Mouse (Mus musculus) midbrain, embryonic 11.5 days (tissue): ENCODE results near the gene Bhlhe40. TPM values are rescaled to one million over a fixed set of nuclear protein-coding genes. Genes with fewer than 3 reads are reported as not detected.

Experiments used
- ATAC-seq: fragments of 200-750 bp; cut with Nextera tagmentation; 2 replicates; pipeline ENCODE4 v1.8.0; 2017; ENCODE audit warnings: moderate TSS enrichment, moderate library complexity; ENCODE audit not compliant: low FRiP score
- DNase-seq: peaks from one replicate; pipeline ENCODE4 v3.0.0; 2015; ENCODE audit warnings: low spot score; ENCODE audit errors: missing footprints
- H3K27ac ChIP-seq: fragments of 300-500 bp; sonication (generic); 2 replicates; pipeline ENCODE4 v1.5.1; 2014; ENCODE audit warnings: low read depth, low read length
- H3K27me3 ChIP-seq: fragments of 300-500 bp; sonication (generic); 2 replicates; pipeline ENCODE4 v1.6.1; 2014; ENCODE audit warnings: mild to moderate bottlenecking, low read length, moderate library complexity, mixed read lengths; ENCODE audit not compliant: control insufficient read depth, insufficient read depth
- H3K36me3 ChIP-seq: fragments of 300-500 bp; sonication (generic); 2 replicates; pipeline ENCODE4 v1.6.1; 2014; ENCODE audit warnings: mild to moderate bottlenecking, low read length, moderate library complexity, mixed read lengths; ENCODE audit not compliant: control insufficient read depth, insufficient read depth
- H3K4me1 ChIP-seq: fragments of 300-500 bp; sonication (generic); 2 replicates; pipeline ENCODE4 v1.6.1; 2014; ENCODE audit warnings: low read length; ENCODE audit not compliant: control insufficient read depth, insufficient read depth
- H3K4me2 ChIP-seq: fragments of 300-500 bp; sonication (generic); 2 replicates; pipeline ENCODE4 v1.6.1; 2014; ENCODE audit warnings: mild to moderate bottlenecking, moderate library complexity
- H3K4me3 ChIP-seq: fragments of 300-500 bp; sonication (generic); 2 replicates; pipeline ENCODE4 v1.5.1; 2014; ENCODE audit warnings: low read depth, low read length
- H3K9ac ChIP-seq: fragments of 300-500 bp; sonication (generic); 2 replicates; pipeline ENCODE4 v1.6.1; 2014; ENCODE audit warnings: low read length
- H3K9me3 ChIP-seq: fragments of 300-500 bp; sonication (generic); 2 replicates; pipeline ENCODE4 v1.6.1; 2016; ENCODE audit warnings: low read length; ENCODE audit not compliant: control insufficient read depth
- whole genome bisulfite sequencing: fragments of 180-500 bp; shearing (Covaris S2); extraction: QIAGEN DNeasy Blood & Tissue Kit; methylation state at CpG from one replicate; pipeline ENCODE4 v1.1.7; 2014; 5-methylcytosine and 5-hydroxymethylcytosine counted together
- polyA plus RNA-seq: library from polyadenylated mRNA; unstranded; fragments of >200 nt; fragmentation: Nextera tagmentation; extraction: Ambion mirVana; gene quantifications from 2 replicates; pipeline ENCODE4 v1.2.1, GENCODE M21; 2014

Gene Bhlhe40
- polyA plus RNA-seq, 1 experiment from 2014 or later, result 1.7 TPM

DNA sequence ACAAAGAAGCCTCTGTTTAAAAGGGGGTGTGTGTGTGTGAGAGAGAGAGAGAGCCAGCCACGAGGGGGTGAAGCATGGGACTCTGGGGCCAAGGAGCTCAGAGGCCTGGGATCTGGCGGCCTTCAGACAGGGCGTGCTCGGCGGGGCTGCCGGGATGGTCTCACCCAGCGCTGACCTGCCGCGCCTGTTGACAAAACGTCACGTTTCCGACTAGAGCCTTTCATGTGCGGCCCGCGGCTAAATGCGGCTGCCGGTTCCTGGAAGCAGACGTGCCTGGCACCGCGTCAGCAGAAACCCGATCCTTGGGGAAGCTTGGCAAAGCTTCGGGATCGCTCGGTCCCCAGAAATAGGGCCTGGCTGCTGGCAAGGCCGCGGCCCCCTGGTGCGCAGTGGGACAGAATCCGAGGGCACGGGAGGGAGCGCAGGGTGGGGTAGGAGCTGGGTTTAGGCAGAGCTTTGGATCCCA lies 7.9 kb downstream of the Bhlhe40 start:
- H3K9me3 ChIP-seq, result no peaks in the 10 kb centered on the region
- ATAC-seq, result peak; percentile 87
- no peaks in the 10 kb centered on the region for H3K36me3 ChIP-seq
- no peak overlapping the region; the same call in 1 of the 2 replicates for H3K27ac ChIP-seq
- peaks cover 10% of the 10 kb centered on the region for H3K4me1 ChIP-seq
- peak; percentile 96 for DNase-seq
- H3K4me3 ChIP-seq, result peak overlapping the region; percentile 28
- H3K27me3 ChIP-seq, result no peaks in the 10 kb centered on the region
- under 1% methylated on average over 30 of the region's 30 CpGs for WGBS
- H3K9ac ChIP-seq, result peak overlapping the region; percentile 68
- peak overlapping the region; percentile 59 for H3K4me2 ChIP-seq

DNA sequence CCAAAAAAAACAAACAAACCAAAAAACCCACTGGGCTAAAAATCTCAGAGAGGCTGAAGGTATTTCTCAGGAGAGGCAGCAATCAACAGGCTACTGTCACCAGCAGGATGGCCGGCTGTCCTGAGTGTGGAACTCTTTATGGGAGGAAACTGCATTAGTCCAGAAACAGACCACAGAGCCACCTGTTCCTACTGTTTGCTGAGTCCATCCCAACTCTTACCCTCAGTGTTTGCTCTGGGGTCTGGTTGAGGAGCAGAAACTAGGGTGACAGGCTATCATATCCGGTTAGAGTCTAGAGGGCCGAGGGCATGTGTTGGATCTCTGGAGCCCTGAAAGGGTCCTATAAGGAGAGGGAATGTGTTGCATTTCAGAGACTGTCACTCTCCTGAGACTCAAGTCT lies 9.8 kb downstream of the Bhlhe40 start:
- no peak overlapping the region for H3K9ac ChIP-seq
- H3K4me2 ChIP-seq, result no peak overlapping the region
- ATAC-seq (no peak), DNase-seq (peak; percentile 57)
- H3K36me3 ChIP-seq, result no peaks in the 10 kb centered on the region
- H3K27me3 ChIP-seq, result no peaks in the 10 kb centered on the region
- H3K27ac ChIP-seq, result no peak overlapping the region
- peaks cover 10% of the 10 kb centered on the region for H3K4me1 ChIP-seq
- H3K9me3 ChIP-seq, result no peaks in the 10 kb centered on the region
- H3K4me3 ChIP-seq, result no peak overlapping the region
- WGBS, result 78% methylated on average over 3 of the region's 3 CpGs

DNA sequence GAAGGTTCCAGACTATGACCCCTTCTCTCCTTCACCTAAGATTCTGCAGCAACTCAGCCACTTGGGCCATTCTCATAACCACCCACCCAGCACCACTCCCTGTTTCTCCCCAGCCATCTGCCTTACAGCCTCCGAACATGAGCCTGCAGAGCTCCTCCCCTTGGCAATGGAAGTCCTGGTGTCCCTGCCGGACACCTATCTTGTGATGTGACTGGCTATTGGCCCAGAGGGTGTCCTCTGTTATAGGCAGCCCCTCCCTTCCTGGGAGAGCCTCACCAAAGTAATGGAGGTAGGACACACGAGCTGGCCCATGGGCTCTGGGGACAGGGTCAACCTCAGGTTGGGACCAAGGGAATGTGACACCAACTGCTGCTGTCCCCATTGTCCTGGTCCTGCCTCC lies 10.4 kb downstream of the Bhlhe40 start:
- no peak for DNase-seq
- Histone ChIP-seq H3K9me3 (no peaks in the 10 kb centered on the region), H3K27me3 (no peaks in the 10 kb centered on the region), H3K4me3 (no peak overlapping the region), H3K9ac (no peak overlapping the region), H3K4me2 (no peak overlapping the region), H3K27ac (no peak overlapping the region), H3K36me3 (no peaks in the 10 kb centered on the region), H3K4me1 (peaks cover 10% of the 10 kb centered on the region)
- 66% methylated on average over 3 of the region's 3 CpGs for WGBS
- no peak for ATAC-seq

DNA sequence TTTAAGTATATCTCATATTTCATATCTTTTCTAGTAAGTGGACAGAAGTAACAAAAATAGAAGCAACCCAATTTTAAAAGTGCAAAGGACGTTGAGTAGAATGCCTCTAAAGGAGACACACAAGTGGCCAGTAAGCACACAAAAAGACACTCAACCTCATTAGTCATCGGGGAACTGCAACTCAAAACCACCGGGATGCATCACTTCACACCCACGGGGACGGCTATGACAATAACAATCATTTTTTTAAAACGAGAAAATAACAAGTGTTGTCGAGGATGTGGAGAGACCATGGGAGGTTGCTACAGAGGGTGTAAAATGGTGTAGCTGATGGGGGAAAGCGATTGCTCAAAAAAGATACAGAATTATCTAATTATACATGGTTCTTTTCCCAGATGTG lies 11.7 kb downstream of the Bhlhe40 start:
- H3K4me1 ChIP-seq, result peaks cover 10% of the 10 kb centered on the region
- H3K9me3 ChIP-seq, result no peaks in the 10 kb centered on the region
- no peak overlapping the region for H3K4me3 ChIP-seq
- DNase-seq (peak; percentile 35), ATAC-seq (no peak)
- no peak overlapping the region for H3K27ac ChIP-seq
- no peaks in the 10 kb centered on the region for H3K27me3 ChIP-seq
- no peaks in the 10 kb centered on the region for H3K36me3 ChIP-seq
- H3K9ac ChIP-seq, result no peak overlapping the region
- 87% methylated on average over 8 of the region's 8 CpGs for WGBS
- H3K4me2 ChIP-seq, result no peak overlapping the region

DNA sequence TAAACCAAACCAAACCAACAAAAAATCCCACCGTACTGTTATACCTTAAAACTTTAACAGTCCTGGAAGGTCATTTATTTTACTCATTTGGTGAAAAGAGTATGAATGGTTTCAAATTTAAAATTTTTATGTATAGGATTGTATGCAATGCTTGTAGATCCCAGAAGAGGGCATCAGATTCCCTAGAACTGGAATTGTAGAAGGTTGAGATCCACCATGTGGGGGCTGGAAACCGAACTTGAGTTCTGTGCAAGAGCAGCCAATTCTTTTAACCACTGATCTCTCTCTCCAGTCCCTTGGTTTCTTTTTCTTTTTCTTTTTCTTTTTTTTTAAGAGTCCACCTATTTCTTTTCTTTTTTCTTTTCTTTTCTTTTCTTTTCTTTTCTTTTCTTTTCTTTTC lies 13.8 kb downstream of the Bhlhe40 start:
- Histone ChIP-seq H3K4me2 (no peak overlapping the region), H3K4me3 (no peak overlapping the region), H3K36me3 (no peaks in the 10 kb centered on the region), H3K27me3 (no peaks in the 10 kb centered on the region), H3K27ac (no peak overlapping the region), H3K9ac (no peak overlapping the region), H3K9me3 (no peaks in the 10 kb centered on the region), H3K4me1 (no peaks in the 10 kb centered on the region)
- ATAC-seq, result no peak
- DNase-seq, result peak; percentile 44
- WGBS, result 84% methylated on average over 2 of the region's 2 CpGs

DNA sequence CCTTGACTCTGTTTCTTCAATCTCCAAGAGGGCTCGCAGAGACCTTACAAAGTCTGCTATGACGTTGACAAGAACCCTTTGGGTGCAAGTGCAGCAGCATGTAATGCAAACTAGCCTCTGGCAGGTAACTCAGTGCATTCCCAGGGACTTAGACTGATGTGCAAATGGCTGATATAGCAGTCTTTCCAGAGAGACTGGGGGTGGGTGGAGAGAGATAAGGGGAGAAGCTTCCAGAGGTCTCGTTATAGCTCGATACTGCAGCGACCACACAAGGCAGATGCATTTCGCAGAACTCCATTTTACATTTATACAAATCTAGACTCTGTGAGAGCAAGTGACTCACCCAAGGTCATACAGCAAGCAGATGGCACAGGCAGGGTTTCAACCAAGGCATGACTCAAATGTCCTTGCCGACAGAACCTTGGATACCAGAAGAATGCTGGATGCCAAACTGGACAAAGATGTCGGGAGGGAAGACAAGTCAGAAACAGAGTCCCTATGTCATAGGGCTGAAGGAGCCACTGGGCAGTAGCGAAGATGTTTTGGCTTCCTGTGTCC lies 16.4 kb downstream of the Bhlhe40 start:
- no peaks in the 10 kb centered on the region for H3K4me1 ChIP-seq
- H3K4me2 ChIP-seq, result no peak overlapping the region
- WGBS, result 89% methylated on average over 9 of the region's 9 CpGs

DNA sequence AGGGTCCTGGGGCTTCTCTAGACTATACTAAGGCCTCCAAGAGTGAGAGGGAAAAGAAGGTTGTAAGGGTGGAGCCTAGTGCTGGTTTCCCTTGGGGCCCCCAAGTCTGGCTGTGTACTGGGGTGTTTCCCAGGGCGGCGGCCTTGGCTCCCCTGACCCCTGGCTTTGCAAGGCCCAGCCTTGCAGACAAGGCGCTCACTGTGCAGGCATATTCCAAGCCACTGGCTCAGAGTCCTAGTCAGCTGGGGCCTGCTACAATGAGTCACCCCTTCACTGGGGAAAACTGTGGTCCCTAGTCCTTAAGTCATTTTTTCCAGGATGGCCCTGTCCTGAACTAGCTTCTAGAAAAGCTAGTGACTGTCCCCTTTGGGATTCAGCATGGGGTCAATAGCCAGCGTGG lies 17.3 kb downstream of the Bhlhe40 start:
- no peak for DNase-seq
- H3K4me1 ChIP-seq, result no peaks in the 10 kb centered on the region
- no peaks in the 10 kb centered on the region for H3K36me3 ChIP-seq
- H3K9ac ChIP-seq, result no peak overlapping the region
- no peak overlapping the region for H3K4me3 ChIP-seq
- 91% methylated on average over 4 of the region's 4 CpGs for WGBS
- no peaks in the 10 kb centered on the region for H3K27me3 ChIP-seq
- no peak overlapping the region for H3K27ac ChIP-seq
- H3K4me2 ChIP-seq, result no peak overlapping the region
- ATAC-seq, result no peak
- H3K9me3 ChIP-seq, result no peaks in the 10 kb centered on the region

More for the DNA sequence above, 16.4 kb downstream of the Bhlhe40 start:
- Histone ChIP-seq H3K36me3 (no peaks in the 10 kb centered on the region), H3K4me3 (no peak overlapping the region), H3K9ac (no peak overlapping the region), H3K27me3 (no peaks in the 10 kb centered on the region), H3K27ac (no peak overlapping the region), H3K9me3 (no peaks in the 10 kb centered on the region)
- ATAC-seq (no peak), DNase-seq (peak; percentile 47)

DNA sequence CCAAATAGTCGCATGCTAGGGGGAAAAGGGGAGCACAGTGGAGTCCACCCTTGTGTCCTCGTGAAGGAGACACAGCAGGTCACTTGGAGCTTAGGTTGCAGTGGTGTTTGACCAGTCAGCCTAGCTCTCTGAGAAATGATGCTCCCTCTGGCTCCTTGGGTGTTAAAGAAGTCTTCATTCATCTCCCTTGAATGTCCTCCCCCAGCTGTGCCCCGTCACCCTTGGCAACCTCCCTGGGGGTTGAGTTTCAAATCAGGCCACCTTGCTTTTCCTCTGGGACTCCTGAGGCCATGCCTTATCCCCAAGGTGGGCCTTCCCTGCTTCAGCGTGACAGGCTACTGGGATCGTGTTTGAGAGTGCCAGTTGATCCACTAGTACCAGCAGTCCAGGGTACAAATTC lies 17.8 kb downstream of the Bhlhe40 start:
- Histone ChIP-seq H3K36me3 (no peaks in the 10 kb centered on the region), H3K4me2 (no peak overlapping the region), H3K9me3 (no peaks in the 10 kb centered on the region), H3K4me3 (no peak overlapping the region), H3K27me3 (no peaks in the 10 kb centered on the region), H3K27ac (no peak overlapping the region), H3K9ac (no peak overlapping the region), H3K4me1 (no peaks in the 10 kb centered on the region)
- ATAC-seq (no peak), DNase-seq (peak; percentile 51)
- 56% methylated on average over 5 of the region's 5 CpGs for WGBS

DNA sequence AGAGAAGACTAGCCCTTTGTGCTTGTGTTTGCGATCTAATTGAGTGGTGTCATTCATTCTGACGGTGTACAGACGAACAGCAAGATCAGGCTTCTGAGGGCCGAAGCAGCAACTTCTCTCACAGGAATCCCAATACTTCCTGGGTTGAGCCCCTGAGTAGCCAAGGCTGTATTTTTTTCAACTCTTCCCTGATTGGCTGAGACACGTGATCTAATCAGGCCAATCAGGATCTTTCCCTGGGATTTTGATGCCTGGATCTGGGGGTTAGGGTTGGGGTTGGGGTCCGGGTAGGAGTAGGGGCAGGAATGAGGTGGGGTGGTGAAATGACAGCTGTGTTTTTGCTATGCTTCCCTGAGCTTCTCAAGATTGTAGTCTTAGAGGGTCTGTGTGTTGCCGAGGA lies 20.1 kb downstream of the Bhlhe40 start:
- no peaks in the 10 kb centered on the region for H3K4me1 ChIP-seq
- no peak overlapping the region for H3K9ac ChIP-seq
- 88% methylated on average over 7 of the region's 7 CpGs for WGBS
- no peak for ATAC-seq
- H3K27me3 ChIP-seq, result no peaks in the 10 kb centered on the region
- no peaks in the 10 kb centered on the region for H3K36me3 ChIP-seq
- no peak overlapping the region for H3K4me3 ChIP-seq
- no peaks in the 10 kb centered on the region for H3K9me3 ChIP-seq
- no peak for DNase-seq
- H3K27ac ChIP-seq, result no peak overlapping the region
- H3K4me2 ChIP-seq, result no peak overlapping the region
